Mouse (Mus musculus) spleen, adult 2 months (tissue): ENCODE measurements at regions not wholly inside any gene's neighbourhood (a gene's known extent, or its start where the extent isn't known, plus 50 kb on each side); places are given as distances from the start of the nearest gene placed in this dataset.
A peak's percentile ranks its signal among the peaks of the same experiment; 100 is the strongest.

Source experiments
- DNase-seq, 2 experiments: peaks; one replicate each; pipeline versions ENCODE4 v3.0.0 to v3.0.0-alpha.2; 2012 to 2021; ENCODE audit warnings: low spot score in 2 of 2, low read depth in 1 of 2
- H3K27ac ChIP-seq: fragments of 200-500 bp; 2 replicates; pipeline ENCODE4 v1.5.1; 2012; ENCODE audit warnings: low read length, inconsistent platforms; ENCODE audit not compliant: insufficient read depth
- H3K27me3 ChIP-seq: fragments of 200-500 bp; 2 replicates; pipeline ENCODE4 v1.6.1; 2012; ENCODE audit warnings: mild to moderate bottlenecking, moderate library complexity, low read length, inconsistent platforms; ENCODE audit not compliant: control insufficient read depth, insufficient read depth
- H3K36me3 ChIP-seq: fragments of 200-500 bp; 2 replicates; pipeline ENCODE4 v1.6.1; 2012; ENCODE audit warnings: mild to moderate bottlenecking, low read length, inconsistent platforms; ENCODE audit not compliant: control insufficient read depth, insufficient read depth
- H3K4me1 ChIP-seq: fragments of 200-500 bp; 2 replicates; pipeline ENCODE4 v1.6.1; 2011; ENCODE audit warnings: inconsistent platforms; ENCODE audit not compliant: control insufficient read depth, insufficient read depth, insufficient read length
- H3K4me3 ChIP-seq: fragments of 200-500 bp; 2 replicates; pipeline ENCODE4 v1.5.1; 2011; ENCODE audit warnings: mild to moderate bottlenecking, inconsistent platforms; ENCODE audit not compliant: insufficient read depth, insufficient read length; ENCODE audit errors: extremely low read depth
- CTCF ChIP-seq: fragments of 200-500 bp; IDR thresholded peaks from 2 replicates; pipeline ENCODE4 v1.5.1; 2011; ENCODE audit warnings: mild to moderate bottlenecking, inconsistent platforms; ENCODE audit not compliant: insufficient read depth, insufficient read length, insufficient replicate concordance; ENCODE audit errors: extremely low read depth
- POLR2A ChIP-seq: fragments of 200-500 bp; IDR thresholded peaks from 2 replicates; pipeline ENCODE4 v1.6.1; 2011; ENCODE audit warnings: low read depth, low read length, inconsistent platforms
- WGBS: fragments of 180-500 bp; shearing (Covaris S2); methylation state at CpG from one replicate; pipeline ENCODE4 v1.1.7; 2018; 5-methylcytosine and 5-hydroxymethylcytosine counted together

GRCm38 (mm10) chr3:103408724-103409123, 129.6 kb downstream of the Trim33 start:
- no peaks in the 10 kb centered on the region for H3K27me3 ChIP-seq
- no peaks in the 10 kb centered on the region for H3K36me3 ChIP-seq
- no peak overlapping the region for H3K27ac ChIP-seq
- peaks cover 4% of the 10 kb centered on the region; the same call in 1 of the 2 replicates for H3K4me1 ChIP-seq
- TF ChIP-seq CTCF (no peak), POLR2A (no peak)
- WGBS = 83% methylated on average over 5 of the region's 5 CpGs
- no peak for DNase-seq
- H3K4me3 ChIP-seq = no peak overlapping the region

GRCm38 (mm10) chr3:103412247-103412646, 133.2 kb downstream of the Trim33 start:
- Histone ChIP-seq H3K27ac (no peak overlapping the region), H3K27me3 (no peaks in the 10 kb centered on the region), H3K36me3 (no peaks in the 10 kb centered on the region), H3K4me3 (no peak overlapping the region), H3K4me1 (no peaks in the 10 kb centered on the region)
- TF ChIP-seq POLR2A (no peak), CTCF (no peak)
- DNase-seq = no peak
- WGBS = 81% methylated on average over 2 of the region's 2 CpGs

GRCm38 (mm10) chr3:103415051-103415695, 136.1 kb downstream of the Trim33 start:
- H3K4me1 ChIP-seq = no peaks in the 10 kb centered on the region
- TF ChIP-seq POLR2A (no peak), CTCF (no peak)
- no peaks in the 10 kb centered on the region for H3K36me3 ChIP-seq
- WGBS = 88% methylated on average over 8 of the region's 8 CpGs
- no peak for DNase-seq
- no peak overlapping the region for H3K27ac ChIP-seq
- no peaks in the 10 kb centered on the region for H3K27me3 ChIP-seq
- H3K4me3 ChIP-seq = no peak overlapping the region

- TF ChIP-seq CTCF = no peak
- TF ChIP-seq POLR2A = no peak
- no peak overlapping the region for H3K4me3 ChIP-seq
- H3K4me1 ChIP-seq = no peaks in the 10 kb centered on the region
- no peaks in the 10 kb centered on the region for H3K27me3 ChIP-seq
- no peak for DNase-seq
- H3K36me3 ChIP-seq = no peaks in the 10 kb centered on the region
- 72% methylated on average over 2 of the region's 2 CpGs for WGBS
- no peak overlapping the region for H3K27ac ChIP-seq
Measured at GRCm38 (mm10) chr3:103416296-103416695, 137.2 kb downstream of the Trim33 start.

GRCm38 (mm10) chr3:103417781-103418180, 138.7 kb downstream of the Trim33 start:
- no peak overlapping the region for H3K4me3 ChIP-seq
- TF ChIP-seq CTCF (no peak), POLR2A (no peak)
- no peaks in the 10 kb centered on the region for H3K36me3 ChIP-seq
- WGBS = 94% methylated on average over 4 of the region's 4 CpGs
- H3K27ac ChIP-seq = 0 out of 2 replicates have a peak overlapping the region, but pooled peaks have one; percentile 8
- DNase-seq = no peak
- H3K27me3 ChIP-seq = no peaks in the 10 kb centered on the region
- no peaks in the 10 kb centered on the region for H3K4me1 ChIP-seq

GRCm38 (mm10) chr3:103419761-103420620, 140.9 kb downstream of the Trim33 start:
- Histone ChIP-seq H3K27ac (no peak overlapping the region), H3K4me1 (no peaks in the 10 kb centered on the region), H3K27me3 (no peaks in the 10 kb centered on the region), H3K4me3 (no peak overlapping the region), H3K36me3 (no peaks in the 10 kb centered on the region)
- WGBS = 76% methylated on average over 4 of the region's 4 CpGs
- DNase-seq = no peak
- TF ChIP-seq POLR2A (no peak), CTCF (no peak)
